Comparison of ENCODE assay signal across 20 mouse cellular contexts in the genomic region with DNA sequence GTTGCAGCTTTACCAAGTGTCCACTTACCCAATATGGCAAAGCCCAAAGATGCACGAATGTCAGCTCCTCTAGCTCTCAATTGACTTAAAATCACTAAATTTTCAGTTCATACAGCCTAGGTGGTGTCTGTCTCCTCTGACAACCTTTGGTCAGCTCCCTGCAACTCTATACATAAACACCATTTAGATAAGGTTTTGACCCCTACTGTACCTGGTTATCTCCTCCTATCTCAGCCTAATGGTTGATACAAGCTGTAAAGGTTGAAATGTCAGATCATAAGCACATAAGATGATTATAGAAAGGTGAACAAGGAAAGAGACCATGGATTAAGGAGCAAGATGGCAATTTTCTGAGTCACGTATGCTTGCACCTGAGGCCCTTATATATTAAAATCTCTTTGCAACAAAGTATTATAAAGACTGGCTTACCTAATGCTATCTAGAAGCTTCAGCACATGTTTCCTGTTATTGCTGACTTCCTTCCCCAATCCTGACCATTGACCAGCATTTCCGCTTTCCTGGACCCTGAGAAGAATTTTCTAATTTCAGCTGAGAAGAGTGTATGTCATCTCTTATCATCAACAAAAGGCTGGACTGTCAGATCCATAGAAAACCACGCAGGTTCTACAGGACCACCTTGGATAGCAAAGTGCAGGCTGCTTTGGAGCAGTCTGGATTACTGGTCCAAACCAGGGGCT. TPM values are rescaled to one million over a fixed set of nuclear protein-coding genes. Genes with fewer than 3 reads are reported as not detected.
DNase-seq lines count a peak whose midpoint lies in the region; ATAC-seq and TF ChIP-seq lines count a peak whose summit lies in the region.
"Had no signal": no experiment of that assay in that cellular context is flagged by ENCODE, and none has a peak within 500 bp of the region (broad histone marks: within the 10 kb centered on the region; RNA-seq: fewer than 3 reads in every experiment).

No protein-coding gene starts in this region.

- H3K27ac ChIP-seq in heart, adult 2 months, result peak overlapping the region; percentile 78
- H3K27ac ChIP-seq in intestine, embryonic 15.5 days, result peak overlapping the region; percentile 9; the same call in 1 of the 2 replicates
- no peak overlapping the region for H3K27ac ChIP-seq in midbrain, embryonic 14.5 days (replicated peaks; ENCODE audit: low read depth, low read length)
- no peak overlapping the region for H3K27ac ChIP-seq in forebrain, embryonic 12.5 days
- H3K27ac ChIP-seq: hindbrain, embryonic 12.5 days; midbrain, embryonic 15.5 days had no signal

- TF ChIP-seq EP300 in heart, adult 2 months (IDR thresholded peaks at IDR 0.05; ENCODE audit: insufficient read depth, low read depth, low read length), result no peak

- DNase-seq in heart, adult 2 months, result peak in 1 of 2 experiments; percentile 15
- no peak for DNase-seq in heart, postnatal 25 days (ENCODE audit: low spot score)
- DNase-seq in kidney, postnatal 14 days, result peak; percentile 10
- DNase-seq in kidney, adult 18-20 months, result no peak
- no peak for DNase-seq in midbrain, embryonic 14.5 days
- DNase-seq: adrenal gland, adult 8-10 months; cerebellum, adult 9-11 months; gastrocnemius, postnatal 36 days; kidney, postnatal 10 days; liver, postnatal 0 days had no signal

- H3K9ac ChIP-seq in heart, adult 2 months (ENCODE audit: low read depth, low read length), result no peak overlapping the region
- no peak overlapping the region for H3K9ac ChIP-seq in intestine, embryonic 15.5 days
- H3K9ac ChIP-seq in midbrain, embryonic 14.5 days (replicated peaks; ENCODE audit: low read length), result no peak overlapping the region
- no peak overlapping the region for H3K9ac ChIP-seq in forebrain, embryonic 12.5 days
- H3K9ac ChIP-seq: hindbrain, embryonic 12.5 days; liver, postnatal 0 days; midbrain, embryonic 15.5 days had no signal

- peak; percentile 40; the same call in 1 of the 2 replicates for TF ChIP-seq POLR2A in heart, adult 2 months (IDR thresholded peaks at IDR 0.05; ENCODE audit: insufficient read depth, low read depth, low read length)

- H3K27me3 ChIP-seq in heart, adult 2 months (ENCODE audit: control insufficient read depth, insufficient read depth, low read length), result no peaks in the 10 kb centered on the region
- H3K27me3 ChIP-seq in intestine, embryonic 15.5 days (replicated peaks), result no peaks in the 10 kb centered on the region
- H3K27me3 ChIP-seq in midbrain, embryonic 14.5 days (ENCODE audit: control insufficient read depth, insufficient read depth, low read length), result no peaks in the 10 kb centered on the region
- no peaks in the 10 kb centered on the region for H3K27me3 ChIP-seq in forebrain, embryonic 12.5 days
- H3K27me3 ChIP-seq: hindbrain, embryonic 12.5 days; midbrain, embryonic 15.5 days had no signal

- no peaks in the 10 kb centered on the region for H3K9me3 ChIP-seq in intestine, embryonic 15.5 days
- H3K9me3 ChIP-seq in midbrain, embryonic 14.5 days (ENCODE audit: control insufficient read depth, low read length), result no peaks in the 10 kb centered on the region
- no peaks in the 10 kb centered on the region for H3K9me3 ChIP-seq in forebrain, embryonic 12.5 days
- H3K9me3 ChIP-seq: hindbrain, embryonic 12.5 days; midbrain, embryonic 15.5 days had no signal

- ATAC-seq in intestine, embryonic 15.5 days, result peak; percentile 73
- ATAC-seq in monocyte, adult 5-6 weeks (replicated peaks; ENCODE audit: insufficient number of reproducible peaks, low FRiP score, low TSS enrichment, poor library complexity, severe bottlenecking), result 0 out of 2 replicates have a peak, but pooled peaks have one; percentile 27
- no peak for ATAC-seq in midbrain, embryonic 14.5 days (ENCODE audit: low FRiP score, low TSS enrichment)
- no peak for ATAC-seq in forebrain, embryonic 12.5 days (ENCODE audit: low FRiP score)
- ATAC-seq: liver, postnatal 0 days; midbrain, embryonic 15.5 days had no signal

- peaks cover 10% of the 10 kb centered on the region for H3K4me1 ChIP-seq in heart, adult 2 months (ENCODE audit: control insufficient read depth, insufficient read depth, low read length)
- 0 out of 2 replicates have a peak, but pooled peaks cover under 1% of the 10 kb centered on the region for H3K4me1 ChIP-seq in intestine, embryonic 15.5 days (replicated peaks)
- no peaks in the 10 kb centered on the region for H3K4me1 ChIP-seq in midbrain, embryonic 14.5 days (ENCODE audit: control insufficient read depth, insufficient read depth, low read length)
- H3K4me1 ChIP-seq in forebrain, embryonic 12.5 days, result no peaks in the 10 kb centered on the region
- H3K4me1 ChIP-seq: hindbrain, embryonic 12.5 days; midbrain, embryonic 15.5 days had no signal

- no peak overlapping the region for H3K4me2 ChIP-seq in intestine, embryonic 15.5 days (replicated peaks)
- no peak overlapping the region for H3K4me2 ChIP-seq in midbrain, embryonic 14.5 days (ENCODE audit: low read length)
- no peak overlapping the region for H3K4me2 ChIP-seq in forebrain, embryonic 12.5 days
- H3K4me2 ChIP-seq: hindbrain, embryonic 12.5 days; midbrain, embryonic 15.5 days had no signal

- no peak for TF ChIP-seq CTCF in heart, adult 2 months (IDR thresholded peaks at IDR 0.05)

- H3K36me3 ChIP-seq in heart, adult 2 months (ENCODE audit: control insufficient read depth, insufficient read depth, low read length), result peaks cover 12% of the 10 kb centered on the region
- no peaks in the 10 kb centered on the region for H3K36me3 ChIP-seq in intestine, embryonic 15.5 days
- H3K36me3 ChIP-seq in midbrain, embryonic 14.5 days (ENCODE audit: control insufficient read depth, insufficient read depth, low read length), result no peaks in the 10 kb centered on the region
- no peaks in the 10 kb centered on the region for H3K36me3 ChIP-seq in forebrain, embryonic 12.5 days (replicated peaks)
- H3K36me3 ChIP-seq: hindbrain, embryonic 12.5 days; midbrain, embryonic 15.5 days had no signal

- 54% methylated on average over 4 of the region's 4 CpGs for WGBS in heart, adult 2 months
- 74% methylated on average over 4 of the region's 4 CpGs for WGBS in intestine, embryonic 15.5 days
- 86% methylated on average over 4 of the region's 4 CpGs for WGBS in midbrain, embryonic 14.5 days
- WGBS in forebrain, embryonic 12.5 days, result 91% methylated on average over 4 of the region's 4 CpGs

- intact Hi-C loops in heart, adult 2 months (cut with DNase I), result no loop called here
- intact Hi-C loops in heart, postnatal 25 days (cut with DNase I), result no loop called here

- H3K79me2 ChIP-seq in heart, adult 2 months (replicated peaks; ENCODE audit: control insufficient read depth, insufficient read depth, low read length), result no peaks in the 10 kb centered on the region

- no peak overlapping the region for H3K4me3 ChIP-seq in heart, adult 2 months
- no peak overlapping the region for H3K4me3 ChIP-seq in intestine, embryonic 15.5 days (replicated peaks)
- H3K4me3 ChIP-seq in midbrain, embryonic 14.5 days (replicated peaks; ENCODE audit: low read depth, low read length), result no peak overlapping the region
- H3K4me3 ChIP-seq in forebrain, embryonic 12.5 days (replicated peaks), result no peak overlapping the region
- H3K4me3 ChIP-seq: erythroblast, embryonic 14.5 days; hindbrain, embryonic 12.5 days; midbrain, embryonic 15.5 days had no signal

RNA-seq across cellular contexts. Expression of a gene that starts 2.3 kb away (rescaled TPM):
- under 1 TPM in 1 of 2 experiments, not detected in 1; 0.26 TPM for total RNA-seq in heart, adult 2 months (2021)
- 0.06 and 0.10 TPM in 2 replicates for polyA plus RNA-seq in heart, adult 2 months (2012; rRNA removed)
- total RNA-seq in heart, postnatal 25 days (2021), result under 1 TPM; 0.10 to 0.20 TPM
- 10.4 and 11.4 TPM in 2 replicates for polyA plus RNA-seq in intestine, embryonic 15.5 days (2015; fragmentation: Nextera tagmentation; extraction: Ambion mirVana)
- total RNA-seq in monocyte, adult 5-6 weeks (2017), result 0.29 TPM in 1 of 3 replicates, not detected in the others
- not detected in 2 replicates for polyA plus RNA-seq in midbrain, embryonic 14.5 days (2014; fragmentation: Nextera tagmentation; extraction: Ambion mirVana)
- 0.12 TPM in 1 of 2 replicates, not detected in the other for polyA plus RNA-seq in forebrain, embryonic 12.5 days (2016; fragmentation: Nextera tagmentation; extraction: Ambion mirVana)
- total RNA-seq: layer of hippocampus, postnatal 14 days had no signal
- polyA plus RNA-seq: erythroblast, embryonic 14.5 days; hindbrain, embryonic 12.5 days; limb, embryonic 11.5 days; liver, postnatal 0 days; midbrain, embryonic 15.5 days; neural tube, embryonic 11.5 days; spleen, adult 2 months had no signal

RNA-seq across cellular contexts. Expression of a gene that starts 57.3 kb away (rescaled TPM):
- total RNA-seq in heart, adult 2 months (2021), result not detected
- 0.09 and 1.2 TPM in 2 replicates for polyA plus RNA-seq in heart, adult 2 months (2012; rRNA removed)
- total RNA-seq in heart, postnatal 25 days (2021), result not detected
- 0.27 and 0.49 TPM in 2 replicates for polyA plus RNA-seq in intestine, embryonic 15.5 days (2015; fragmentation: Nextera tagmentation; extraction: Ambion mirVana)
- total RNA-seq in monocyte, adult 5-6 weeks (2017), result 14.0 to 119 TPM (median 27.1 TPM) in 3 replicates
- polyA plus RNA-seq in midbrain, embryonic 14.5 days (2014; fragmentation: Nextera tagmentation; extraction: Ambion mirVana), result 0.41 and 1.2 TPM in 2 replicates
- polyA plus RNA-seq in forebrain, embryonic 12.5 days (2016; fragmentation: Nextera tagmentation; extraction: Ambion mirVana), result not detected in 2 replicates
- total RNA-seq: gastrocnemius, postnatal 36 days; layer of hippocampus, postnatal 14 days had no signal
- polyA plus RNA-seq: erythroblast, embryonic 14.5 days had no signal

Comparison
In these comparisons a context has a peak if more than half of its experiments do, and no peak if none do; other contexts are left out.
1. H3K27ac ChIP-seq: peak in heart, adult 2 months (single experiment) and intestine, embryonic 15.5 days (single experiment); none in midbrain, embryonic 14.5 days (single experiment) and forebrain, embryonic 12.5 days (single experiment).
2. ATAC-seq: peak in intestine, embryonic 15.5 days (single experiment) and monocyte, adult 5-6 weeks (single experiment); none in midbrain, embryonic 14.5 days (single experiment) and forebrain, embryonic 12.5 days (single experiment).
3. RNA of a gene that starts 2.3 kb away (polyA plus RNA-seq): 10.4 to 11.4 TPM in intestine, embryonic 15.5 days; 0.06 to 0.10 TPM in heart, adult 2 months, not detected in midbrain, embryonic 14.5 days and 0.12 TPM in forebrain, embryonic 12.5 days; every median in the first group is over 10 times any median in the second.